Mouse (Mus musculus) forebrain, embryonic 10.5 days (tissue): ENCODE data around the gene Cdc42. TPM values are rescaled to one million over a fixed set of nuclear protein-coding genes. Genes with fewer than 3 reads are reported as not detected.

Experiments used
- DNase-seq: peaks from one replicate; pipeline ENCODE4 v3.0.0-alpha.2; 2017; ENCODE audit warnings: low spot score; ENCODE audit errors: extremely low spot score
- H3K27ac ChIP-seq: fragments of 300-500 bp; sonication (generic); 2 replicates; pipeline ENCODE4 v1.5.1; 2016; ENCODE audit warnings: mild to moderate bottlenecking
- H3K27me3 ChIP-seq: fragments of 300-500 bp; sonication (generic); 2 replicates; pipeline ENCODE4 v1.6.1; 2016; ENCODE audit warnings: mild to moderate bottlenecking; ENCODE audit not compliant: poor library complexity, severe bottlenecking
- H3K36me3 ChIP-seq: fragments of 300-500 bp; sonication (generic); replicated peaks from 2 replicates; pipeline ENCODE4 v1.6.1; 2016; ENCODE audit warnings: mild to moderate bottlenecking, moderate library complexity
- H3K4me1 ChIP-seq: fragments of 300-500 bp; sonication (generic); 2 replicates; pipeline ENCODE4 v1.6.1; 2016
- H3K4me3 ChIP-seq: fragments of 300-500 bp; sonication (generic); 2 replicates; pipeline ENCODE4 v1.5.1; 2016; ENCODE audit warnings: mild to moderate bottlenecking, moderate library complexity
- H3K9me3 ChIP-seq: fragments of 300-500 bp; sonication (generic); 2 replicates; pipeline ENCODE4 v1.6.1; 2016; ENCODE audit warnings: mild to moderate bottlenecking, moderate library complexity
- WGBS: fragments of 180-500 bp; shearing (Covaris S2); methylation state at CpG from one replicate; pipeline ENCODE4 v1.1.7; 2016; 5-methylcytosine and 5-hydroxymethylcytosine counted together
- polyA plus RNA-seq: library from polyadenylated mRNA; unstranded; fragments of >200 nt; fragmentation: Nextera tagmentation; extraction: Ambion mirVana; gene quantifications from 2 replicates; pipeline ENCODE4 v1.2.1, GENCODE M21; 2016

Gene Cdc42
- polyA plus RNA-seq, 1 experiment from 2014 or later: 567 TPM

DNA sequence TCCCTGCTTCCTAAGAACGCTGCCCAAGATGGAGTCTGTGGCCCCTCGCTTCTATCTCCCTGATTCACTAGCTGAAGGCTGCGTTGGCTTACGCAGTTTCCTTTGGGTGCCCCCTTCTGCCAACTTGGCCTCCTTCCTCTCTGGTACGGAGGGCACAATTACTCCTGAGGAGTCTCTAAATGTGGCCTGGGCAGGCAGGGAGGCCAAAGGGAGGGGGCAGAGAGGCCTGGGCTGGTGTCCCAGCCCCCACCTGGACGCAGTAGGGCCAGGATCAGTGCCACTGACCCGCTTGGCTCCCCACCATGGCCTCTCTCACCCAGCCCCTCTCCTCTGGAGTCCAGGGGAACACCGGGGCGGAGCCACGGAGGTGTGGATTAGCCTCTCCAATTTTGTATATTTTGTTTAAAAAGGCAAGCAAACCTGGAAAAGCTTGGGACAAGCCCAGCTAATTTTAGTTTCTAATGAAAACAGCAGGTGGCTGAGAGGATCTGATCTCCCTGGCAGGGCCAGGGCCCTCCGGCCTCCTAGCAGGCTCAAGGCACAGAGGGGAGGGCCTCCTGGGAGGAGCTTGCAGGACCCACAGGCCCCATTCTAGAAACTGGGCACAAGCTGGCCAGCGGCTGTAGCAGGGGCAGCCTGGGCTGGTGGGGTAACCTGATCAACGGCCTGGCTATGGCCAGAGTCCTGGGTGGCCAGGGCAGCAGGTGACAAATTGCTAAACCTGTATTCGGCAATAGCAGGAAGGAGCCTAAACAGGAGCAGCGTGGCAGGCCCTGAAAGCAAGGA, 71.5 kb downstream of the Cdc42 start:
- Histone ChIP-seq H3K36me3 (no peaks in the 10 kb centered on the region), H3K9me3 (no peaks in the 10 kb centered on the region), H3K27me3 (peaks cover 48% of the 10 kb centered on the region), H3K27ac (0 out of 2 replicates have a peak overlapping the region, but pooled peaks have one; percentile 26), H3K4me1 (peaks cover 29% of the 10 kb centered on the region), H3K4me3 (no peak overlapping the region)
- no peak for DNase-seq
- 66% methylated on average over 15 of the region's 15 CpGs for WGBS

DNA sequence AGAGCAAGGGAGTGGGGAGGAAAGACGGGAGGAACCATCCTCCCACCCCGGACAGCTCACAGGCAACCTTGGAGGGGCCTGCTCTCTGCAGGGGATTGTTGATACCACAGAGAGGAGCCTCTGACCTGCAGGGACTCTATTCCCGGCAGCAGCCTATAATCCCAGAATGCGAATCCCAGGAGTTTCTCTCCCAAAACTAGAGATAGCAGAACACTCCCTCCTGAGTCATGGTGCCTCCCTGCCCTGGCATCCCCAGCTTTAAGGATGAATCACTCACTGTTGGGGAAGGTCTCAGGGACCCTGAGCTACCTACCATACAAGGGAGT, 74.2 kb downstream of the Cdc42 start:
- no peak overlapping the region for H3K27ac ChIP-seq

DNA sequence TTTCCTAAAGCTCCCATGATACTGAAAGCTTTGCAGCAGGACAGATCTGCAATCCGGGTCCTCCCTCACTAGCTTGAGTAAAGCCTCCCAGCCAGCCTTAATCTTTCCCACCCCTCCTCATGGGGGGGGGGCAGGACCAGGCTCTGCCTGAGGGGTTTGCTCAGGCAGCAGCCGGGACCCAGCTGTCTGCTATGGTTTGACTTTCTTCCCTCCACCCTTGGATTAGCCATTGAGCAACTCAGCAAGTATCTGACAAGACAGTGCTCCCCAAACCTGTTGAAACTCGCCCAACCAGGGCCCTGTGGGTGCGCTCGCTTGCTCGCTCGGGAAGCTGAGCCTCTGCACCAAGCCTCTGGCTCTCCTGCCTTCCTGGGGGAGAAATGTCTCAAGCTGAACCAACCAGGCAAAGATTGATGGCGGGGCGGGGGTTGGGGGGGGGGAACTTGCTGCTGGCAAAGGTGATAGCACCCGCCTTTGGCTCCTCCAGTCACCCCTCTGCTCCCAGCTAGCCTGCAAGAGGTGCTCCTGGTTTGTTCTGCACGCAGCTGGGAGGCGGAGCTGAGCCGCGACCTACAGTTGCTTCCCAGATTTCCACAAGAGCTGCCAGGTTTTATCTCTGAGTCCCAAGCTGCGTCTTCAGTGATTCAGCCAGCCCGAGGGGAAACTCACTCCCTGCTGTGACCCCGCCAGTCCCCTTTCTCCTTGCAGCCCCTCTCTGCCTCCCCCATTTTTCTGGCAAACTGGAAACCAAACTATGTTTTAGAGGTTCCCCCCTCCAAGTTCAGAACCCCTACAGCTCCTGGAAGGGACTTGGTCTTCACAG, 74.7 kb downstream of the Cdc42 start:
- Histone ChIP-seq H3K27ac (no peak overlapping the region), H3K27me3 (peaks cover 81% of the 10 kb centered on the region), H3K4me3 (no peak overlapping the region), H3K9me3 (no peaks in the 10 kb centered on the region), H3K36me3 (no peaks in the 10 kb centered on the region), H3K4me1 (peaks cover 49% of the 10 kb centered on the region)
- DNase-seq: no peak
- 12% methylated on average over 17 of the region's 17 CpGs for WGBS

More for the DNA sequence above, 74.2 kb downstream of the Cdc42 start:
- Histone ChIP-seq H3K36me3 (no peaks in the 10 kb centered on the region), H3K9me3 (no peaks in the 10 kb centered on the region), H3K4me1 (peaks cover 45% of the 10 kb centered on the region), H3K27me3 (peaks cover 75% of the 10 kb centered on the region), H3K4me3 (no peak overlapping the region)
- WGBS: 4% methylated on average over 4 of the region's 4 CpGs
- no peak for DNase-seq

DNA sequence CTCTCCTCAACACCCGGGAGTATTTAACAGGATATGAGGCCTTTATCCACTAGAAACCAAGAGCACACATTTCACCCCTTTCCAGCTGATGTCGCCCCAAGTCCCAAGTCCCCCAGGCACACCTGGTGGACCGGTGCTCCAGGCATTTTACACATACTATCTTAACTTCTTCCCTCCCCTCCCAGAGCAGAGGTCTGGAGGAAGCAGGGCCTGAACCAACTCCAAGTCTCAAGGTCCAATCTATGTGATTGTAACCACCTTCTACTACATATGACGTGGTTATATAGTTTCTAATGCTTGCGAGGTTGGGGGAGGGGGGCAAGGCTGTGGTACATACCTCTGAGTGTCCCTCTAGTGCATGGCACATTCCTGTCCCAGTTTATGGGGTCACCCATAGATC, 75.4 kb downstream of the Cdc42 start:
- Histone ChIP-seq H3K4me3 (no peak overlapping the region), H3K9me3 (no peaks in the 10 kb centered on the region), H3K27me3 (peaks cover 87% of the 10 kb centered on the region), H3K4me1 (peaks cover 52% of the 10 kb centered on the region), H3K27ac (no peak overlapping the region), H3K36me3 (no peaks in the 10 kb centered on the region)
- 78% methylated on average over 5 of the region's 5 CpGs for WGBS
- DNase-seq: no peak

- Histone ChIP-seq H3K27me3 (peaks cover 96% of the 10 kb centered on the region), H3K9me3 (no peaks in the 10 kb centered on the region), H3K4me3 (no peak overlapping the region), H3K36me3 (no peaks in the 10 kb centered on the region), H3K4me1 (peaks cover 58% of the 10 kb centered on the region), H3K27ac (no peak overlapping the region)
- WGBS: 76% methylated on average over 3 of the region's 3 CpGs
- no peak for DNase-seq
These were observed 76.2 kb downstream of the Cdc42 start for GRCm38 (mm10) chr4:137281273-137281672.

- Histone ChIP-seq H3K36me3 (no peaks in the 10 kb centered on the region), H3K4me1 (peaks cover 60% of the 10 kb centered on the region), H3K27ac (no peak overlapping the region), H3K9me3 (no peaks in the 10 kb centered on the region), H3K4me3 (no peak overlapping the region), H3K27me3 (peaks cover 100% of the 10 kb centered on the region)
- no peak for DNase-seq
- WGBS: 11% methylated on average over 5 of the region's 5 CpGs
These were observed 78.2 kb downstream of the Cdc42 start for GRCm38 (mm10) chr4:137279346-137279745.

DNA sequence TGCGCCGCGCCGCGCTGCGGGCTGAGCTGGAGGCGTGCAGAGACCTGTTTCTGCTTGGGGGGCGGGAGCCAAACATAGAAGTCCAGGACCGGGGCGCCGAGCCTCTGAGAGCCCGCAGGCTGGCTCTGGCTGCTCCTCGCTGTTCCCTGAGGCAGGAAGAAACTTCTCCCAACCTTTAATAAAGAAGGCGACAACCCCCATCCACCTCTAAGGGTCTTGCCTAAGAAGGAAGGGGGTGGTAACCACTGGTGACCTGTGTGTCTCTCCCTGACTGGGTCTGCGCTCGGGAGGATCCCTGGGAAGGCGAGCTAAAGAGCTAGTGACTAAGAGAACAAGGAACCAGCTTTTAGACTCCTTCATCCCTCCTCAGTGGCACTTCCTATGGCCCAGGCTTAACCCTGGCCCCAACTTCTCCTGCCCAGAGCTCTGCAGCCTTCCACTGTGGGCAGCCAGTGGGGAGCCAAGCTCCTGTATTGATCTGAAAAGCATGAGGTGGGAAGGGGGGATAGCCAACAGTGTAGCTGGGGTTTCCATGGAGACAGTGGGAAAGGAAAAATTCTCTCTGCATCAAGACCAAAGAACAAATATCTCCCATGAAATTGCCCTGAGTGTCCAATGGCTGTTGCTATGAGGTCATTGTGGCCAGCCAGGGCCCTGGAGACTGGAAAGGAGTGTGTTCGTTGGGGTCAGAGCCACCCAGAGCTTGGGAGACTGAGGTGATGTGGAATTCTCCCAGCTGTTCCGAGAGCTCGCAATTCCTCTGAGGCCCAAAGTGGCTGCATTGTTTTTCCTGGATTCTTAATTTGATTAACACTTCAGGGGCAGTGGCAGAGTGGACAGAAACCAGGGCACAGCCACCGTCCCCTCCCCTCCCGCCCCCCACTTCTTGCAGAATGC, 79.1 kb downstream of the Cdc42 start:
- Histone ChIP-seq H3K4me1 (peaks cover 68% of the 10 kb centered on the region), H3K9me3 (no peaks in the 10 kb centered on the region), H3K4me3 (peak overlapping the region; percentile 65), H3K36me3 (no peaks in the 10 kb centered on the region), H3K27ac (peak overlapping the region; percentile 76), H3K27me3 (peaks cover 100% of the 10 kb centered on the region)
- 1% methylated on average over 22 of the region's 22 CpGs for WGBS
- DNase-seq: peak; percentile 34

GRCm38 (mm10) chr4:137277600-137278143, 79.8 kb downstream of the Cdc42 start:
- H3K4me3 ChIP-seq: peak overlapping the region; percentile 65
- peaks cover 97% of the 10 kb centered on the region for H3K27me3 ChIP-seq
- no peaks in the 10 kb centered on the region for H3K9me3 ChIP-seq
- WGBS: under 1% methylated on average over 63 of the region's 71 CpGs
- peaks cover 60% of the 10 kb centered on the region for H3K4me1 ChIP-seq
- no peak for DNase-seq
- H3K27ac ChIP-seq: peak overlapping the region; percentile 76
- no peaks in the 10 kb centered on the region for H3K36me3 ChIP-seq

DNA sequence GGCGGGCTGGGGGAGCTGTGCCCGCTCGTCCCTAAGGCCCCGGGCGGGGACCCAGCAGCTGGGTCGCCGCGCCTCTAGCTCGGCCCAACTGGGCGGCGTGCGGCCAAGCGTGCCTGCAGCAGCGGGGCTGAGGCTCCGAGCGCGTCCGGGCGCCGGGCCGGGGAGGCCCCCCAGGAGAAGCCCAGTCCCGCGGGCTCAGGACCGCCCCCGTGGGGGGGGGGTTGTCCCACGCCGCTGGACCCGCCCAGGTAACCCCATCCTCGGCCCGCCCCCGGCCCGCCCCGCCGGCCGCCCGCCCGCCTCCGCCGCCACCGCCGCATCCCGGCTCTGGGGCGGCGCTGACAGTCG, 80.4 kb downstream of the Cdc42 start, which contains the start of gene Wnt4:
TSS of gene Wnt4 (plus strand) at position 324 of the 348 bp plus-strand sequence.
- peaks cover 55% of the 10 kb centered on the region for H3K4me1 ChIP-seq
- H3K4me3 ChIP-seq: peak within 1 kb of the TSS; percentile 65
- WGBS: 13% methylated on average over 43 of the region's 45 CpGs
- peak; percentile 37 for DNase-seq
- H3K27ac ChIP-seq: peak within 1 kb of the TSS; percentile 76
- no peaks in the 10 kb centered on the region for H3K36me3 ChIP-seq
- H3K27me3 ChIP-seq: peaks cover 97% of the 10 kb centered on the region
- no peaks in the 10 kb centered on the region for H3K9me3 ChIP-seq

GRCm38 (mm10) chr4:137276443-137277165, 80.9 kb downstream of the Cdc42 start:
- 1% methylated on average over 46 of the region's 46 CpGs for WGBS
- no peaks in the 10 kb centered on the region for H3K36me3 ChIP-seq
- H3K4me1 ChIP-seq: peaks cover 55% of the 10 kb centered on the region
- DNase-seq: peak; percentile 30
- H3K4me3 ChIP-seq: peak overlapping the region; percentile 65
- peaks cover 97% of the 10 kb centered on the region for H3K27me3 ChIP-seq
- H3K9me3 ChIP-seq: no peaks in the 10 kb centered on the region
- peak overlapping the region; percentile 69 for H3K27ac ChIP-seq

GRCm38 (mm10) chr4:137274304-137274703, 83.2 kb downstream of the Cdc42 start:
- Histone ChIP-seq H3K9me3 (no peaks in the 10 kb centered on the region), H3K36me3 (no peaks in the 10 kb centered on the region), H3K27me3 (peaks cover 82% of the 10 kb centered on the region), H3K4me3 (no peak overlapping the region), H3K4me1 (peaks cover 48% of the 10 kb centered on the region), H3K27ac (peak overlapping the region; percentile 58; the same call in 1 of the 2 replicates)
- DNase-seq: no peak
- 8% methylated on average over 6 of the region's 6 CpGs for WGBS

DNA sequence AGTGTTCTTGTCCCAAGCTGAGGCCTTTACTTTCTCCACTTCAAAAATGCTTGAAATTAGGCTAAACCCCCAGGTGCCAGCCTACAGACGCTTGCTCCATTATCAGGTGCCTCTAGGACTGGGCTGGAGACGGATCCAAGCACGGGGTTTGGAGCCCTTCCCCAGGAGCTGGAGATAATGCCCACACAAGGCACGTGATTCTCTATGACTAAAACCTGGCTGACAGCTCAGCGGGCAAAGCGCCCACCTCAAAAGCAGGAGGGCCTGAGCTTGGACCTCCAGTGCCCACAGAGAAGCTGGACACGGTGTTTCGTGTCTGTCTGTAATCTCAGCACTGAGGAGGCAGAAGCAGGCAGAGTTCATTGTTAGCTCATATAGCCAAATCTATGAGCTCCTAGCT, 85.7 kb downstream of the Cdc42 start:
- no peaks in the 10 kb centered on the region for H3K9me3 ChIP-seq
- H3K36me3 ChIP-seq: no peaks in the 10 kb centered on the region
- H3K27ac ChIP-seq: no peak overlapping the region
- 81% methylated on average over 8 of the region's 8 CpGs for WGBS
- no peak overlapping the region for H3K4me3 ChIP-seq
- peaks cover 58% of the 10 kb centered on the region for H3K27me3 ChIP-seq
- DNase-seq: no peak
- H3K4me1 ChIP-seq: peaks cover 24% of the 10 kb centered on the region
